Mouse (Mus musculus): ENCODE data around the gene Nenf. TPM values are rescaled to one million over a fixed set of nuclear protein-coding genes. Genes with fewer than 3 reads are reported as not detected.

The Nenf gene
- total RNA-seq, 2 experiments from 2014 or later: 74.6 to 89.2 TPM

Other genes with a start within 250 kb of the Nenf start
- 1 to 10 TPM in 1 of 2 experiments, under 1 TPM in 1; 0.74 to 1.4 TPM for gene Batf3, start 220.3 kb downstream of the Nenf start, total RNA-seq (2021)
- gene Fam71a, start 153.4 kb downstream of the Nenf start, total RNA-seq (2021): not detected
- under 1 TPM; 0.27 to 0.73 TPM for gene Atf3, start 100.2 kb downstream of the Nenf start, total RNA-seq (2021)
- gene Tmem206, start 7.7 kb upstream of the Nenf start, total RNA-seq (2021): 10 to 100 TPM; 12.1 to 12.8 TPM
- gene Ppp2r5a, start 85.1 kb upstream of the Nenf start, total RNA-seq (2021): 10 to 100 TPM; 56.0 to 59.1 TPM

All from layer of hippocampus, postnatal 10 days (tissue).